Mouse (Mus musculus) neural tube, embryonic 14.5 days (tissue): ENCODE data around the gene Myo1g. TPM values are rescaled to one million over a fixed set of nuclear protein-coding genes. Genes with fewer than 3 reads are reported as not detected.

Source experiments
- ATAC-seq: fragments of 200-750 bp; cut with Nextera tagmentation; 2 replicates; pipeline ENCODE4 v1.8.0; 2017; ENCODE audit warnings: low read depth, mild to moderate bottlenecking, moderate TSS enrichment, moderate library complexity
- H3K27ac ChIP-seq: fragments of 300-500 bp; sonication (generic); 2 replicates; pipeline ENCODE4 v1.5.1; 2014; ENCODE audit warnings: low read depth, mild to moderate bottlenecking, control low read depth, low read length, moderate library complexity, mixed read lengths
- H3K27me3 ChIP-seq: fragments of 300-500 bp; sonication (generic); 2 replicates; pipeline ENCODE4 v1.6.1; 2014; ENCODE audit warnings: low read length; ENCODE audit not compliant: control insufficient read depth, insufficient read depth
- H3K36me3 ChIP-seq: fragments of 300-500 bp; sonication (generic); 2 replicates; pipeline ENCODE4 v1.6.1; 2014; ENCODE audit warnings: low read length, mixed read lengths; ENCODE audit not compliant: control insufficient read depth, insufficient read depth
- H3K4me1 ChIP-seq: fragments of 300-500 bp; sonication (generic); 2 replicates; pipeline ENCODE4 v1.6.1; 2014; ENCODE audit warnings: low read length; ENCODE audit not compliant: control insufficient read depth, insufficient read depth
- H3K4me2 ChIP-seq: fragments of 300-500 bp; sonication (generic); 2 replicates; pipeline ENCODE4 v1.6.1; 2014; ENCODE audit warnings: mild to moderate bottlenecking, low read depth, low read length, control low read depth
- H3K4me3 ChIP-seq: fragments of 300-500 bp; sonication (generic); 2 replicates; pipeline ENCODE4 v1.5.1; 2014; ENCODE audit warnings: low read depth, low read length, control low read depth, mixed read lengths
- H3K9ac ChIP-seq: fragments of 300-500 bp; sonication (generic); replicated peaks from 2 replicates; pipeline ENCODE4 v1.6.1; 2014; ENCODE audit warnings: low read depth, mild to moderate bottlenecking, control low read depth, low read length, mixed read lengths
- H3K9me3 ChIP-seq: fragments of 300-500 bp; sonication (generic); 2 replicates; pipeline ENCODE4 v1.6.1; 2016; ENCODE audit warnings: low read length; ENCODE audit not compliant: control insufficient read depth
- WGBS: fragments of 180-500 bp; shearing (Covaris S2); extraction: QIAGEN DNeasy Blood & Tissue Kit; methylation state at CpG from one replicate; pipeline ENCODE4 v1.1.7; 2014; 5-methylcytosine and 5-hydroxymethylcytosine counted together
- polyA plus RNA-seq: library from polyadenylated mRNA; unstranded; fragments of >200 nt; fragmentation: Nextera tagmentation; extraction: Ambion mirVana; gene quantifications from 2 replicates; pipeline ENCODE4 v1.2.1, GENCODE M21; 2014

Gene Myo1g
- polyA plus RNA-seq, 1 experiment from 2014 or later = 0.16 TPM

- H3K4me1 ChIP-seq = peaks cover 11% of the 10 kb centered on the region; the same call in 1 of the 2 replicates
- no peak overlapping the region for H3K27ac ChIP-seq
- H3K9ac ChIP-seq = no peak overlapping the region
- no peak for ATAC-seq
- no peak overlapping the region for H3K4me3 ChIP-seq
- H3K4me2 ChIP-seq = no peak overlapping the region
- 79% methylated on average over 1 of the region's 1 CpGs for WGBS
- no peaks in the 10 kb centered on the region for H3K27me3 ChIP-seq
- no peaks in the 10 kb centered on the region for H3K9me3 ChIP-seq
- peaks cover 11% of the 10 kb centered on the region for H3K36me3 ChIP-seq
Measured at GRCm38 (mm10) chr11:6525241-6525640, 4.5 kb upstream of the Myo1g start.

- no peak overlapping the region for H3K27ac ChIP-seq
- no peak for ATAC-seq
- no peak overlapping the region for H3K9ac ChIP-seq
- H3K4me3 ChIP-seq = no peak overlapping the region
- H3K4me1 ChIP-seq = peaks cover 11% of the 10 kb centered on the region; the same call in 1 of the 2 replicates
- H3K27me3 ChIP-seq = no peaks in the 10 kb centered on the region
- H3K36me3 ChIP-seq = peaks cover 11% of the 10 kb centered on the region
- 89% methylated on average over 4 of the region's 4 CpGs for WGBS
- H3K4me2 ChIP-seq = no peak overlapping the region
- no peaks in the 10 kb centered on the region for H3K9me3 ChIP-seq
Measured at GRCm38 (mm10) chr11:6524880-6525238, 4.1 kb upstream of the Myo1g start.

- Histone ChIP-seq H3K4me3 (no peak overlapping the region), H3K9ac (no peak overlapping the region), H3K27ac (no peak overlapping the region), H3K27me3 (no peaks in the 10 kb centered on the region), H3K4me2 (no peak overlapping the region), H3K9me3 (no peaks in the 10 kb centered on the region), H3K4me1 (peaks cover 11% of the 10 kb centered on the region; the same call in 1 of the 2 replicates), H3K36me3 (peaks cover 11% of the 10 kb centered on the region)
- WGBS = 90% methylated on average over 8 of the region's 8 CpGs
- ATAC-seq = no peak
Measured at GRCm38 (mm10) chr11:6524165-6524879, 3.6 kb upstream of the Myo1g start.

- Histone ChIP-seq H3K4me3 (no peak overlapping the region), H3K27me3 (no peaks in the 10 kb centered on the region), H3K4me1 (peaks cover 11% of the 10 kb centered on the region; the same call in 1 of the 2 replicates), H3K9ac (no peak overlapping the region), H3K9me3 (no peaks in the 10 kb centered on the region), H3K4me2 (no peak overlapping the region), H3K36me3 (peaks cover 11% of the 10 kb centered on the region), H3K27ac (no peak overlapping the region)
- WGBS = 63% methylated on average over 1 of the region's 1 CpGs
- no peak for ATAC-seq
Measured at GRCm38 (mm10) chr11:6523662-6524088, 2.9 kb upstream of the Myo1g start.

- H3K4me1 ChIP-seq = peaks cover 9% of the 10 kb centered on the region; the same call in 1 of the 2 replicates
- peaks cover 11% of the 10 kb centered on the region for H3K36me3 ChIP-seq
- H3K9me3 ChIP-seq = no peaks in the 10 kb centered on the region
- H3K27ac ChIP-seq = no peak overlapping the region
- WGBS = 78% methylated on average over 9 of the region's 9 CpGs
- H3K4me3 ChIP-seq = no peak overlapping the region
- no peak overlapping the region for H3K9ac ChIP-seq
- H3K4me2 ChIP-seq = no peak overlapping the region
- no peak for ATAC-seq
- H3K27me3 ChIP-seq = no peaks in the 10 kb centered on the region
Measured at GRCm38 (mm10) chr11:6522782-6523525, 2.2 kb upstream of the Myo1g start.

- WGBS = 75% methylated on average over 11 of the region's 11 CpGs
- Histone ChIP-seq H3K9ac (no peak overlapping the region), H3K36me3 (peaks cover under 1% of the 10 kb centered on the region; the same call in 1 of the 2 replicates), H3K9me3 (no peaks in the 10 kb centered on the region), H3K4me2 (no peak overlapping the region), H3K4me3 (no peak overlapping the region), H3K4me1 (no peaks in the 10 kb centered on the region), H3K27me3 (no peaks in the 10 kb centered on the region), H3K27ac (no peak overlapping the region)
- no peak for ATAC-seq
Measured at GRCm38 (mm10) chr11:6519491-6520033, 1.2 kb downstream of the Myo1g start.

GRCm38 (mm10) chr11:6514837-6515236 lies 5.9 kb downstream of the Myo1g start:
- Histone ChIP-seq H3K9me3 (no peaks in the 10 kb centered on the region), H3K27me3 (no peaks in the 10 kb centered on the region), H3K9ac (no peak overlapping the region), H3K4me3 (no peak overlapping the region), H3K27ac (no peak overlapping the region), H3K4me1 (no peaks in the 10 kb centered on the region), H3K4me2 (no peak overlapping the region), H3K36me3 (no peaks in the 10 kb centered on the region)
- WGBS = 51% methylated on average over 7 of the region's 7 CpGs
- no peak for ATAC-seq

GRCm38 (mm10) chr11:6508269-6508876 lies 12.4 kb downstream of the Myo1g start:
- no peak for ATAC-seq
- Histone ChIP-seq H3K4me2 (no peak overlapping the region), H3K27ac (no peak overlapping the region), H3K36me3 (no peaks in the 10 kb centered on the region), H3K27me3 (no peaks in the 10 kb centered on the region), H3K9ac (no peak overlapping the region), H3K4me3 (no peak overlapping the region), H3K9me3 (no peaks in the 10 kb centered on the region), H3K4me1 (no peaks in the 10 kb centered on the region)
- 77% methylated on average over 1 of the region's 1 CpGs for WGBS
